Mouse (Mus musculus) small intestine, adult 2 months (tissue): ENCODE measurements around the gene Mrps27.

Experiments used
- CTCF ChIP-seq: fragments of 200-500 bp; IDR thresholded peaks from 2 replicates; pipeline ENCODE4 v1.5.1; 2012; ENCODE audit warnings: low read depth, mild to moderate bottlenecking, control low read depth, inconsistent platforms, low read length, moderate library complexity, mixed read lengths; ENCODE audit not compliant: insufficient replicate concordance, insufficient read length; ENCODE audit errors: extremely low read depth
- POLR2A ChIP-seq: fragments of 200-500 bp; IDR thresholded peaks from 2 replicates; pipeline ENCODE4 v1.6.1; 2012; ENCODE audit warnings: low read depth, mild to moderate bottlenecking, control low read depth, inconsistent platforms, low read length, moderate library complexity

DNA sequence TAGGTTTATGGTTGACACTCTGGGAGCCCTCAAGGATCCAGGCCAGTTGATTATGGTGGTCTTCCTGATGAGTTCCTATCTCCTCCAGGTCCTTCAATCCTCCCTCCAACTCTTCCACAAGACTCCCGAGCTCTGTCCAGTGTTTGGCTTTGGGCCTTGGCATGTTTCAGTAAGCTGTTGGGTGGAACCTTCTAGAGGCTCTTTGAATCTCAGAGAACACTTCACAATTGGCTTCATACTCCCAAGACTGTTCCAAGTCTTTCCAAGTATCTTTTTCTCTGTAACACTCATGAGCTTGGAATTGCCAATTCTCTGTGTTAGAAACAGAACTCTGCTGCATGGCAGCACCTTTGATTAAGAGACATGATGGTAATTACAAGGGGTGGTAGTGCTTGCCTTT, 39.4 kb upstream of the Mrps27 start:
- TF ChIP-seq POLR2A (no peak), CTCF (no peak)
